Mouse (Mus musculus): ENCODE measurements around the gene Cacnb3.
"Not testable (repeated sequence)": the region's sequence is repeated elsewhere in the genome, so short reads cannot be mapped to it uniquely, and the experiment has no call there.

The Cacnb3 gene

GRCm38 (mm10) chr15:98630540-98630939 lies at the start of gene Cacnb3:
Gene Cacnb3 (plus strand): TSS chr15:98630840.
- H3K36me3 ChIP-seq (ENCODE audit: insufficient read depth, low read length): no peaks in the 10 kb centered on the region
- H3K27me3 ChIP-seq (ENCODE audit: insufficient read depth, low read length): peaks cover 64% of the 10 kb centered on the region
- TF ChIP-seq CTCF (conservative IDR thresholded peaks at IDR 0.05; ENCODE audit: low read length): no peak
- no peak for TF ChIP-seq NANOG (IDR thresholded peaks at IDR 0.05; ENCODE audit: borderline replicate concordance, low read length)
- H3K4me1 ChIP-seq (replicated peaks; ENCODE audit: low read depth, low read length): peaks cover 88% of the 10 kb centered on the region
- H3K9me3 ChIP-seq (ENCODE audit: low read length): no peaks in the 10 kb centered on the region
- peak within 1 kb of the TSS; percentile 87 for H3K4me3 ChIP-seq (replicated peaks; ENCODE audit: low read length)

GRCm38 (mm10) chr15:98582410-98582809 lies 48.2 kb upstream of the Cacnb3 start:
- TF ChIP-seq CTCF (conservative IDR thresholded peaks at IDR 0.05; ENCODE audit: low read length) (no peak), POU5F1 (IDR thresholded peaks at IDR 0.05; ENCODE audit: borderline replicate concordance, low read length) (no peak), NANOG (IDR thresholded peaks at IDR 0.05; ENCODE audit: borderline replicate concordance, low read length) (no peak)
- Histone ChIP-seq H3K27me3 (ENCODE audit: insufficient read depth, low read length) (peaks cover 12% of the 10 kb centered on the region; the same call in 1 of the 2 replicates), H3K36me3 (ENCODE audit: insufficient read depth, low read length) (no peaks in the 10 kb centered on the region), H3K4me1 (replicated peaks; ENCODE audit: low read depth, low read length) (peaks cover 16% of the 10 kb centered on the region), H3K4me3 (replicated peaks; ENCODE audit: low read length) (no peak overlapping the region), H3K9me3 (ENCODE audit: low read length) (no peaks in the 10 kb centered on the region)

DNA sequence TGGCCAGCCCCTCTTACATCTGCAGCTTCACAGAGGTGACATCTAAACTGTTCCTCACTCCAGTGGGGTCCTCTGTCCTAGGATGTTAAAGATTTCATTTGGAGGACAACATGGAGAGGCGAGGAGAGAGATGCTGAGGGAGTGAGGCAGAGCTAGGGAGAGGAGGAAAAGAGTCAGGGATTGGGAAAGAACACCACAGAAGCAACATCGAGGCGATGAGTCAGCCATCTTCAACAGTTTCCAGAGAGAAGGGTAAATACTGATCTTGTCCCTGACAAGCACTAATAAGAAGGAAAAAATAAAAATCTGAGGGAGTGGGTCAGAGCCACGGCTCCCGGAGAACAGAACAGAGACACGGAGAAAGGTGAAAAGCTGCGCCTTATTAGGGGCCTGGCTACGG lies 47.6 kb upstream of the Cacnb3 start:
- H3K4me3 ChIP-seq (replicated peaks; ENCODE audit: low read length): no peak overlapping the region
- H3K36me3 ChIP-seq (ENCODE audit: insufficient read depth, low read length): no peaks in the 10 kb centered on the region
- 0 out of 2 replicates have a peak, but pooled peaks cover 7% of the 10 kb centered on the region for H3K27me3 ChIP-seq (ENCODE audit: insufficient read depth, low read length)
- TF ChIP-seq POU5F1 (IDR thresholded peaks at IDR 0.05; ENCODE audit: borderline replicate concordance, low read length) (no peak), CTCF (conservative IDR thresholded peaks at IDR 0.05; ENCODE audit: low read length) (no peak), NANOG (IDR thresholded peaks at IDR 0.05; ENCODE audit: borderline replicate concordance, low read length) (no peak)
- no peaks in the 10 kb centered on the region for H3K9me3 ChIP-seq (ENCODE audit: low read length)
- peaks cover 16% of the 10 kb centered on the region for H3K4me1 ChIP-seq (replicated peaks; ENCODE audit: low read depth, low read length)

- peaks cover 15% of the 10 kb centered on the region for H3K27me3 ChIP-seq (ENCODE audit: insufficient read depth, low read length)
- peaks cover 23% of the 10 kb centered on the region for H3K4me1 ChIP-seq (replicated peaks; ENCODE audit: low read depth, low read length)
- no peak for TF ChIP-seq NANOG (IDR thresholded peaks at IDR 0.05; ENCODE audit: borderline replicate concordance, low read length)
- no peak for TF ChIP-seq POU5F1 (IDR thresholded peaks at IDR 0.05; ENCODE audit: borderline replicate concordance, low read length)
- no peak for TF ChIP-seq CTCF (conservative IDR thresholded peaks at IDR 0.05; ENCODE audit: low read length)
- peak overlapping the region; percentile 50 for H3K4me3 ChIP-seq (replicated peaks; ENCODE audit: low read length)
- no peaks in the 10 kb centered on the region for H3K36me3 ChIP-seq (ENCODE audit: insufficient read depth, low read length)
- H3K9me3 ChIP-seq (ENCODE audit: low read length): no peaks in the 10 kb centered on the region
Measured at GRCm38 (mm10) chr15:98585421-98585820, 45.2 kb upstream of the Cacnb3 start.

DNA sequence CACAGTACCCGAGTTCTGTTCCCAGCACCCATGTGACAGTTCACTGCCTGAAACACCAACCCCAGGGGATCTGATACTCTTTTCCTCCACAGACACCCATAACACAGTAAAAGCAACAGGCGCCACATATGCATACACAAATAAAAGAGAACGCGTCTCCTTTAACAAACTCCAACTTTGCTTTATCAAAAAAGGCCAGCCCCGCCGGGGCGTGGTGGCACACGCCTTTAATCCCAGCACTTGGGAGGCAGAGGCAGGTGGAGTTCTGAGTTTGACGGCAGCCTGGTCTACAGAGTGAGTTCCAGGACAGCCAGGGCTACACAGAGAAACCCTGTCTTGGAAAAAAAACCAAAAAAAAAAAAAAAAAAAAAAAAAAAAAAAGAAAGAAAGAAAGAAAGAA lies 44.5 kb upstream of the Cacnb3 start:
- Histone ChIP-seq H3K27me3 (ENCODE audit: insufficient read depth, low read length) (peaks cover 22% of the 10 kb centered on the region), H3K4me3 (replicated peaks; ENCODE audit: low read length) (peak overlapping the region; percentile 50), H3K4me1 (replicated peaks; ENCODE audit: low read depth, low read length) (peaks cover 23% of the 10 kb centered on the region)
- not testable (repeated sequence) for H3K36me3 ChIP-seq (ENCODE audit: insufficient read depth, low read length); H3K9me3 ChIP-seq (ENCODE audit: low read length)

- H3K4me3 ChIP-seq (replicated peaks; ENCODE audit: low read length): no peak overlapping the region
- no peaks in the 10 kb centered on the region for H3K9me3 ChIP-seq (ENCODE audit: low read length)
- peaks cover 35% of the 10 kb centered on the region for H3K27me3 ChIP-seq (ENCODE audit: insufficient read depth, low read length)
- TF ChIP-seq CTCF (conservative IDR thresholded peaks at IDR 0.05; ENCODE audit: low read length): no peak
- TF ChIP-seq NANOG (IDR thresholded peaks at IDR 0.05; ENCODE audit: borderline replicate concordance, low read length): no peak
- TF ChIP-seq POU5F1 (IDR thresholded peaks at IDR 0.05; ENCODE audit: borderline replicate concordance, low read length): no peak
- H3K36me3 ChIP-seq (ENCODE audit: insufficient read depth, low read length): no peaks in the 10 kb centered on the region
- peaks cover 23% of the 10 kb centered on the region for H3K4me1 ChIP-seq (replicated peaks; ENCODE audit: low read depth, low read length)
Measured at GRCm38 (mm10) chr15:98587751-98588150, 42.9 kb upstream of the Cacnb3 start.

DNA sequence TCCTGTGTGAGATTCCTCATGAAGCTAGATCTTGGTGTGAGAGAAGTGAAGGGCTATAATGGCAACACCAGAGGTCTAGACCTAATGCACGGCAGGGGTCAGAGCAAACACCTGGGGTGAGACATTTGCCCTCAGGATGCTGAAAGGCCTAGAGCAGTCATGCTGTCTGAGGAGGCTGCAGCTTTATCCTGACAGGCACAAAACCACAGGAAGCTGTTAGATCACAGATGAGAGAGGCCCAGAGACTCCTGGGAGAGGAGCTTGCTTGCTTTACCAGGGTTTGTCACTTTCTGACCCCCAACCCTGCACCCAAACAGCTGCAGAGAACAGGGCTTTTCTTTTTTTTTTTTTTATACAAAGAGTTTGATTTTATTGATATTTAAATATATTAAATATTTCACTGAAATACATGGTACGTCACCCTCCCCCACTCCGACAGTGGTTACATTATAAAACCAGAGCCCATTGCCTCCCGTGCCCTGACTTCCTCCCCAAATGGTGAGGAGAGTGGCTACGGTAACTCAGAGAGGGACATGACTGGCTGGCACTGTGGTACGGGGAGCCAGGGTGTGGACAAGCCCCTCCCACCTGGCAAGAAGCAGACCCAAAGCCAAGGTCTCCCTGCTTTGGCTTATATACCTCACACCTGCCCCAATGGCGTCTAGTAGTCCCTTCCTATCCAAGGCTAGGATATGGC lies 40.9 kb upstream of the Cacnb3 start:
- Histone ChIP-seq H3K4me1 (replicated peaks; ENCODE audit: low read depth, low read length) (peaks cover 31% of the 10 kb centered on the region), H3K4me3 (replicated peaks; ENCODE audit: low read length) (no peak overlapping the region), H3K9me3 (ENCODE audit: low read length) (no peaks in the 10 kb centered on the region), H3K27me3 (ENCODE audit: insufficient read depth, low read length) (peaks cover 49% of the 10 kb centered on the region), H3K36me3 (ENCODE audit: insufficient read depth, low read length) (no peaks in the 10 kb centered on the region)
- no peak for TF ChIP-seq POU5F1 (IDR thresholded peaks at IDR 0.05; ENCODE audit: borderline replicate concordance, low read length)
- no peak for TF ChIP-seq NANOG (IDR thresholded peaks at IDR 0.05; ENCODE audit: borderline replicate concordance, low read length)
- TF ChIP-seq CTCF (conservative IDR thresholded peaks at IDR 0.05; ENCODE audit: low read length): no peak

DNA sequence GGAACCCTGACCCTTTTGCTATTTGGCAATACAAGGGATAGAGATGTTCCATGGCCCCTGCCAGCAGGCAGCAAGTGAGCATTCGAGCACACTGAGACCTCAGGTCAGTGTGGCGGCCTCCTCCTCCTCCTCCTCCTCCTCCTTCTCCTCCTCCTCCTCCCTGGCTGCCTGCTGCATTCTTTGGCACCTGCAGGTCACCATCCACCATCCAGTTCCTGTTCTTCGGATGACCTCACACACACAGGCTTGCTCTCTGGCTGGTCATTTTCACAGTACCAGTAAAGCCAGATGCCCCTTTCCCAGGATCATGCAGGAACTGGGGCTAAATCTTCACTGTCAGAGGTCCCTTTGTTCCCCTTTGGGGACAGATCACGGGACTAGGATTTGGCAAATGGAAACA lies 39.2 kb upstream of the Cacnb3 start:
- Histone ChIP-seq H3K27me3 (ENCODE audit: insufficient read depth, low read length) (peaks cover 65% of the 10 kb centered on the region), H3K9me3 (ENCODE audit: low read length) (no peaks in the 10 kb centered on the region), H3K4me3 (replicated peaks; ENCODE audit: low read length) (no peak overlapping the region), H3K4me1 (replicated peaks; ENCODE audit: low read depth, low read length) (peaks cover 29% of the 10 kb centered on the region), H3K36me3 (ENCODE audit: insufficient read depth, low read length) (no peaks in the 10 kb centered on the region)
- TF ChIP-seq NANOG (IDR thresholded peaks at IDR 0.05; ENCODE audit: borderline replicate concordance, low read length): no peak
- no peak for TF ChIP-seq CTCF (conservative IDR thresholded peaks at IDR 0.05; ENCODE audit: low read length)
- no peak for TF ChIP-seq POU5F1 (IDR thresholded peaks at IDR 0.05; ENCODE audit: borderline replicate concordance, low read length)

GRCm38 (mm10) chr15:98594193-98594592 lies 36.4 kb upstream of the Cacnb3 start:
- peaks cover 85% of the 10 kb centered on the region for H3K27me3 ChIP-seq (ENCODE audit: insufficient read depth, low read length)
- no peaks in the 10 kb centered on the region for H3K36me3 ChIP-seq (ENCODE audit: insufficient read depth, low read length)
- H3K4me1 ChIP-seq (replicated peaks; ENCODE audit: low read depth, low read length): peaks cover 52% of the 10 kb centered on the region
- no peaks in the 10 kb centered on the region for H3K9me3 ChIP-seq (ENCODE audit: low read length)
- peak overlapping the region; percentile 70 for H3K4me3 ChIP-seq (replicated peaks; ENCODE audit: low read length)
- TF ChIP-seq POU5F1 (IDR thresholded peaks at IDR 0.05; ENCODE audit: borderline replicate concordance, low read length) (no peak), NANOG (IDR thresholded peaks at IDR 0.05; ENCODE audit: borderline replicate concordance, low read length) (no peak), CTCF (conservative IDR thresholded peaks at IDR 0.05; ENCODE audit: low read length) (no peak)

Measured in E14TG2a.4 (cell line).